Mouse (Mus musculus) testis, adult 2 months (tissue): Measurements from ENCODE around the gene Oxld1. TPM values are rescaled to one million over a fixed set of nuclear protein-coding genes. Genes with fewer than 3 reads are reported as not detected.

Experiments used
- H3K27ac ChIP-seq: fragments of 200-500 bp; 2 replicates; pipeline ENCODE4 v1.5.1; 2012; ENCODE audit warnings: low read depth, low read length; ENCODE audit not compliant: control insufficient read depth, insufficient read depth
- H3K27me3 ChIP-seq: fragments of 200-500 bp; 2 replicates; pipeline ENCODE4 v1.6.1; 2012; ENCODE audit warnings: mild to moderate bottlenecking, low read length, moderate library complexity; ENCODE audit not compliant: control insufficient read depth, insufficient read depth
- H3K36me3 ChIP-seq: fragments of 200-500 bp; 2 replicates; pipeline ENCODE4 v1.6.1; 2012; ENCODE audit warnings: mild to moderate bottlenecking, low read length; ENCODE audit not compliant: control insufficient read depth, insufficient read depth
- H3K4me1 ChIP-seq: fragments of 200-500 bp; 2 replicates; pipeline ENCODE4 v1.6.1; 2012; ENCODE audit warnings: low read length; ENCODE audit not compliant: control insufficient read depth, insufficient read depth
- H3K4me3 ChIP-seq: fragments of 200-500 bp; 2 replicates; pipeline ENCODE4 v1.5.1; 2012; ENCODE audit warnings: low read depth, mild to moderate bottlenecking, low read length, moderate library complexity, mixed read lengths; ENCODE audit not compliant: control insufficient read depth
- CTCF ChIP-seq: fragments of 200-500 bp; IDR thresholded peaks from 2 replicates; pipeline ENCODE4 v1.5.1; 2012; ENCODE audit warnings: low read depth, mild to moderate bottlenecking, inconsistent platforms, low read length, moderate library complexity; ENCODE audit not compliant: control insufficient read depth, insufficient read depth, insufficient replicate concordance
- POLR2A ChIP-seq: fragments of 200-500 bp; IDR thresholded peaks from 2 replicates; pipeline ENCODE4 v1.6.1; 2012; ENCODE audit warnings: low read depth, mild to moderate bottlenecking, inconsistent platforms, low read length, moderate library complexity; ENCODE audit not compliant: control insufficient read depth
- polyA plus RNA-seq: library from polyadenylated mRNA; depleted of rRNA; stranded (reverse); fragments of >200 nt; gene quantifications from 2 replicates; pipeline ENCODE4 v1.2.3, GENCODE M21; 2012; rRNA removed

Gene Oxld1
- 6.3 and 7.1 TPM in 2 replicates for polyA plus RNA-seq

DNA sequence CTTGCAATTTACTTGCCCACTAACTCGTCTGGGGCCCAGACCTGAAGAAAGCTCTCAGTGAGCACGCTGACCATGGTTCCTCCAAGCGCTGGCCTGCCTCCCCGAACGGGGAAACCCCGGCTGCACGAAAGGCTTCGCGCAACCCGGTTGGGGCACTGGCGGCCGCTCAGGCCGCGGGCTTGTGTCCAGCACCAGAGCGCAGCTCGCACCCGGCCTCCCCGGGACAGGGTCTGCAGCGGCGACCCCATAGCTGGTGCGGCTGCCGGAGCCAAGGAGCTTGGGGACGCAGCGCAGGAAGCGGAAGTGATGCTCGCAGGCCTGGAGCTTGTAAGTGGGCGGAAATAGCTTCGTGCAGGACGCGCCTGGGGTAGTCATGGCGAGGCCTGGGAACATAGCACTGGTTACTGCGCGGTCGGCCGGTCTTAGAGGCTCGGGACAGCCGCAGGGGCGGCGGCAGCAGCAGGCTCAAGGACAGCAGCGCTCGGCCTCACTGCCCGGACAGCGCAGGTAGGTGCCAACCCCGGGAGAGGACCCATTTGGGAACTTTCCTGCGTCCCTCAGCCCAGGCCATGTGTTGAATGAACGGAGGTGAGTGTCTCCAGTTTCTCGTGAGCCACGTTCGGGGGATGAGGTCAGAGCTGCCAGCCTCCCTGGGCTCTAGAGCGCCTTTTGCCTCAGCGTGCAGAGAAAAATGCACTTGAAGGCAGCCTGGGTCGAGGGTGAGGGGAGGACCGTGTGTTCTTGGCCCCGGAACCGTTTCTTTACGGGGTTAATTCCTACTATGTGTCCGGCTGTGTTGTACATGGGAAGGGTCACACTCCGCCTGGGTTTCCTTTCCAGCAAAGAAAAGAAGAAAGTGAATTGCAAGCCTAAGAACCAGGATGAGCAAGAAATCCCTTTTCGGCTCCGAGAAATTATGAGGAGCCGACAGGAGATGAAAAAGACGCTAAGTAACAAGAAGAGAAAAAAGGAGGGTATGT lies at the start of gene Oxld1, which contains the start of gene Ccdc137:
Oxld1 (minus strand) TSS at position 297 of the 980 bp plus-strand sequence.
Ccdc137 (plus strand) TSS at position 344 of the 980 bp plus-strand sequence.
- Histone ChIP-seq H3K4me1 (peaks cover 5% of the 10 kb centered on the region), H3K27me3 (no peaks in the 10 kb centered on the region), H3K27ac (peak within 1 kb of the TSS; percentile 47; the same call in 1 of the 2 replicates), H3K4me3 (peak within 1 kb of the TSS; percentile 85), H3K36me3 (no peaks in the 10 kb centered on the region)
- TF ChIP-seq CTCF (no peak), POLR2A (peak; percentile 89)

DNA sequence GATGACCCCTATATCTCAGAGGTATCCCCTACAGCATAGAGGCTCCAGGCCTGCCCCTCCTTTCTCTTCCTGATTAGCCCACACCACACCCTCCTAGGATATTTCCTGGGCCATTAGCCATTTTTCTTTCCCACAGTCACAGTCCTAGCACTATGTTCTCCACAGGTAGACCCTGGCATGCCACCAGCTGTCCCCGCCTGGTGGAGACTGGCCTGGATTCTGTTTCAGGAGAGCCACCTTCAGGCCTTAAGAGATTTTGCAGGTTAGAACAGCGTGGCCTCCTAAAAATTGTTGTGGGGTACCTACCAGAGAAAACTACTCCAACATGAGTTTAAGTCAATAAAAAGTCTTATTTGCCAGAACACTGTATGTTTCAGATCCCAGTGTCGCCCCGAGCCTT lies 49.0 kb upstream of the Oxld1 start:
- Histone ChIP-seq H3K27ac (no peak overlapping the region), H3K36me3 (no peaks in the 10 kb centered on the region), H3K27me3 (no peaks in the 10 kb centered on the region), H3K4me1 (peaks cover 4% of the 10 kb centered on the region), H3K4me3 (no peak overlapping the region)
- no peak for TF ChIP-seq CTCF
- TF ChIP-seq POLR2A = no peak

DNA sequence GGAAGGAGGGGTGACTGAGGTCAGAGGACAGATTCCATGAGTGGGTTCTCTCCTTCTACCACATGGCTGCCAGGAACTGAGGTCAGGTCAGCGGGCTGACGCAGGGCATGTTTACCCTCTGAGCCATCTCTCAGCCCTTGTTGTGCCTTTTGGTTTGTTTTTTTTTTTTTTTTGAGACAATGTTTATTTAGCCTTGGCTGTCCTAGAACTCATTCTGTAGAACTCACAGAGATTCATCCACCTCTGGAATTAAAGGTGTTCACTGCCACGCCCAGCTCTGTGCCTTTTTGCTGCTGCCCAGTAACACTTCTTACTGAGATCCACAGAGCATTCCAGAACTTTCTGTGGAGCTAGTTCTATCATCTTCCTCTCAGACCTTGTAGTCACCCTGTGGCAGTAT lies 47.8 kb upstream of the Oxld1 start:
- Histone ChIP-seq H3K36me3 (no peaks in the 10 kb centered on the region), H3K27ac (no peak overlapping the region), H3K4me1 (peaks cover 3% of the 10 kb centered on the region; the same call in 1 of the 2 replicates), H3K27me3 (no peaks in the 10 kb centered on the region), H3K4me3 (no peak overlapping the region)
- TF ChIP-seq POLR2A (no peak), CTCF (no peak)

DNA sequence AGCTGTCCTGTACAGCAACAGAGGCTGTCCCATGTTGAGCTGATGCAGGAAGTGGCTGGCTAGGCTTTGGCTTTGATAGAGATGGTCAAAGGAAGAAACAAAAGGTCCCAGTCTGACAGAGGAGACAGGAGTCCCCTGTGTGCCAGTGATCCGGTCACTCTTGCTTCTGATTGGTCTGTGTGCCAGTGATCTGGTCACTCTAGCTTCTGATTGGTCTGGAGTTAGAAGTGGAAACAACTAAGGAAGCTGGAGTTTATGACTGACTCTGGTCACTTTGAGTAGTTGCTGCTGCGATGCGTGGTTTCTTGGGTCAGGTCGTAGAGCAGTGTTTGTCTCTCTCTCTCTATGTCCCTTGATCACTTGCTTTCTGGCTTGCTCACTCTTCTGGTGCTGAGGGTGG lies 43.8 kb upstream of the Oxld1 start:
- no peak for TF ChIP-seq POLR2A
- TF ChIP-seq CTCF = no peak
- Histone ChIP-seq H3K36me3 (no peaks in the 10 kb centered on the region), H3K4me1 (no peaks in the 10 kb centered on the region), H3K4me3 (no peak overlapping the region), H3K27me3 (no peaks in the 10 kb centered on the region), H3K27ac (no peak overlapping the region)

DNA sequence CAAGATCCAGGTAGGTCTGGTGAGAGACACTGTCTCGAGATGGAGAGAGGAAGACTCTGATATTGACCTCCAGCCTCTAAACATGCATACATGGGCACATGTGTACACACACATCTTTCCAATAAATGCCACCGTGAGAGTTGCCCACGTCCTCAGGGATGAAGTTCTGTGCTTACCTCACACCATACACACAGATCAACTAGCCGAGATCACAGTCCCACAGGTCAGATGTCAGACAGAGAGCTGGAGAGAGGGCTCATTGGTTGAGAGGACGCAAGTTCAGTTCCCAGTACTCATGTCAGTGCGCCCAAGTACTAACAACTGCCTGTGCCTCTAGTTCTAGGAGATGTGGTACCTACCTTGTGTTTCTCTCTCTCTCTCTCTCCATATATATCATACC lies 43.1 kb upstream of the Oxld1 start:
- H3K36me3 ChIP-seq = no peaks in the 10 kb centered on the region; the same call in 1 of the 2 replicates
- TF ChIP-seq CTCF (no peak), POLR2A (no peak)
- no peaks in the 10 kb centered on the region for H3K4me1 ChIP-seq
- H3K27ac ChIP-seq = no peak overlapping the region
- H3K4me3 ChIP-seq = no peak overlapping the region
- H3K27me3 ChIP-seq = no peaks in the 10 kb centered on the region

DNA sequence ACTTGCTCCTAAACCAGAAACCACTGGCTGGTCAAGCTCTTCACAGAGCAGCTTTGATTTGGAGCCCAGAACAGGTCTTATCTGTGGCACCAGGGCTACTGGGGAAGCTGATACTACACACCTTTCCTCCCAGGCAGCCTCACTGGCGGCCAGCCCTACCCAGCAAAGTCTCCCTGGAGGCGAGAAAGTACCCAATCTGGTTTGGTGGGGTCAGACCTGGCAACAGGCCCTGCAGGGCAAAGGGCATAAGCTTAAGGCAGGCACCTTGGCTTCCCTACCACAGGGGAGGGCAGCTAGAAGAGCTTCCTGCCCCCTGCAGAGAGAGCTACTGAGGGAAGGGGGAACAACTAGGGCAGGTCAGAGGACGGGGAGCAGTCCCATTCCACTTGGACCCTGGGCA lies 42.5 kb upstream of the Oxld1 start:
- no peak for TF ChIP-seq CTCF
- TF ChIP-seq POLR2A = no peak
- no peak overlapping the region for H3K27ac ChIP-seq

DNA sequence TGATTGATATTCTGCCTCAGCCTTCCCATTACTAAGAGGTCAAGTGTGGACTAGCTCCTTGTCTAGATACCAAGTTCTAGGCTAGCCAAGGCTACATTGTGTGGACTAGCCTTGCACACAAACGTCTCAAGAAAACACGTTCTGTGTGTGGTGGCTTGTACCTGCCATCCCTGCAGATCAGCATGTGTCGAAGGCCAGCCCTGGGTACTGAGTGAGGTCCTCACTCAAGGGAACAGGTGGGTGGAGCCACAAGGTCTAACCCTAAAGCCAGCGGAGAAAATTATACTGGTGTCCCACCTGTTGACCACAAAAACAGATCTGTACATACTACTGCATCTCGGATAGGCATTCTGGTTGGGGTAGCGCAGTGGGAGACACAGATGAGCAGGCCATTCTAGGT lies 42.0 kb upstream of the Oxld1 start:
- TF ChIP-seq POLR2A (no peak; the same call in 1 of the 2 replicates), CTCF (no peak)
- Histone ChIP-seq H3K4me3 (no peak overlapping the region), H3K36me3 (no peaks in the 10 kb centered on the region; the same call in 1 of the 2 replicates), H3K27ac (no peak overlapping the region), H3K27me3 (no peaks in the 10 kb centered on the region), H3K4me1 (no peaks in the 10 kb centered on the region)

More for the DNA sequence above, 42.5 kb upstream of the Oxld1 start:
- Histone ChIP-seq H3K36me3 (no peaks in the 10 kb centered on the region; the same call in 1 of the 2 replicates), H3K27me3 (no peaks in the 10 kb centered on the region), H3K4me3 (no peak overlapping the region), H3K4me1 (no peaks in the 10 kb centered on the region)
